Mouse (Mus musculus): ENCODE results near the gene Atxn7l3.

Gene Atxn7l3

DNA sequence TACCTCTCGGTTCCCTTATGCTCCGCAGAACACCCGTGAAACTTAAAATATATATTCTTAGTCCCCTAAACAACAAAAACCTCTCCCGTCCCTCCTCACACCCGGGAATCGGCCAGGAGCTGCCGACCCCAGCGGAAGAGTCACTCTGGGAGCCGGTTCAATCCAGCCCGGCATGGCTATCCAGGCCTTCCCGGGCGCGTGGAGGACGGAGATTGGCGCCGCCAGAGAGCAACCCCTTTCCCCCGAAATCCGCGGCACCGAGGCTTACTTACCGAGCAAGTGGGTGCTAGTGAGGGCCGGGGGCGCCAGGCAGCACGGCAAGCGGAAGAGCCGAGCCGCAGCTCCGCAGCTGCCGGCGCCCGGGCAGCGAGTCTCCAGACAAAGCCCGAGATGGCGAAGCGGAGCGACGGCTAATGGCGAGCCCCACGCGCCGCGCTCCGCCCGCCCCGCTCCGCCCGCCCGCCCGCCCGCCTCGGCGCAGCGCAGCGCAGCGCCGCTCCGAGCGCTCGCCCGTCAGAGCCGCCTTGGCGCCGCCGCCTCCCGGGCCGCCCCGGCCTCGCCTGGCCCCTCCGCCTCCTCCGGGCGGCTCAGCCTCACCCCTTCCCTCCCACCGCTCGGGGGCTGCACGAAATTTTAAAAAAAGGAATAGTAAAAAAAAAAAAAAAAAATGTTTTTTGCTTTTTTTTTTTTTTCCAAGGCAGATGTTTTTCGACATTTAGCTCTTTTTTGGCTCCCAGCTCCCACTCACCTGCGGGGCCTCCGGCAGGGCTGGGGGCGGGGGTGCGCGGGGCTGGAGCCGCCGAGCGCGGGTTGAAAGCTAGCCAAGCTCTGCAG, 22.4 kb upstream of the Atxn7l3 start:
- peak; percentile 70 for DNase-seq

DNA sequence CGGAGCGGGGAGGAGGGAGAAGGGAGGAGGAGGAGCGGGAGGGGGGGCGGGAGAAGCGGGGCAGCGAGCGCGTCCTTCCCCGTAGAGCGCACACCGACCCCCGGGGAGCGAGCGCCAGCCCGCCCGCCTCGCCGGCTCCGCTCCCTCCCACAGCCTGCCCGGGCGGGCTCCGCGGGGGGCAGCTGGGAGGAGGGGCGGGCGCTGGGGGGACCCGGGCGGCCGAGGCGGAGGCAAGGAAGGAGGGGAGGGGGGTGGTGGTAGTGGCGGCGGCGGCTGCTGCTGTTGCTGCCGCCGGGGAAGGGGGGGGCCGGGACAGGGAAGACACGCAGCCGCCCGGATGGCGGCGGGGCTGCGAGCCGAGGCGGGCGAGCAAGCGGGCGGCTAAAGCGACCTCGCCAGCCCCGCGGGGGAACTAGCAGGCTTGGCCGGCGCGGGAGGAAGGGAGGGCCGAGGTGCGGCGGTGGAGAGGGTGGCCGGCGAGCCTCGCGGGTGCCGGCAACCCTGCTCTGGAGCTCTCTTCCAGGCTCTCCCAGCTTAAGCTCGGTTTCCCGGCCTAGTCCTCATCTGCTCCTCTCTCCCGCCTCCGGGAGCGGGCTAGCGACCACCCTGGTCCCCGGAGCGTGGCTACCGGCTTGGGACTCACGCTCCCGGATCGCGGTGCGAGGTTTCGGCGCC, 21.6 kb upstream of the Atxn7l3 start:
- peak; percentile 86 for DNase-seq

DNA sequence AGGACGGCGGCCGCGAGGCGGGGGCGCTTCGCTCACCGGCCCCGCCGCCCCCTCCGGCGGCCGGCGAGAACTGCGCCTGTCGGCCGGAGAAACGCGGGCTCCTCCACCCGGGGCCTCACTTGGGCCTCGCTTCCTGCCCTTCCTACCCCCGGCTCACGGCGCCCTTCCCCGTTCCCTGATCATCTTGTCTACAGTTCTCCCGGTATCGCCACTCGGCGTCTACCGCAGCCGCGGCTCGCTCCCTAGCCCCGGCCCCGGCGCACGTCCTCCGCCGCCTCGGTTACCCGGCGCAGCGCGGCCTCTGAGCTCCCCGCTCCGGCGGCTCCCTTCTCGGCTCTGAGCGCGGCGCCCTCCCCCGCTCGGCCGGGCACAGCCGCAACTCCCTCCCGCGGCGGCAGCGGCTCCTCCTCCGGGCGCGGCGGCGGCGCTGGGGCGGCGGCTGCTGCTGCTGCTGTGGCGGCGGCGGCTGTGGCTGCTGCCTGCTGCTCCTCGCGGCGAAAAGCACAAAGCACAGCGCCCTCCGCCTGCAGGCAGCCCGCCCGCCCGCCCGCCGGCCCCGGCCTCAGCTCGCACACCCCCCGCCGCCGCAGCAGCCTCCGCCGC, 21.0 kb upstream of the Atxn7l3 start:
- DNase-seq = peak; percentile 81

DNA sequence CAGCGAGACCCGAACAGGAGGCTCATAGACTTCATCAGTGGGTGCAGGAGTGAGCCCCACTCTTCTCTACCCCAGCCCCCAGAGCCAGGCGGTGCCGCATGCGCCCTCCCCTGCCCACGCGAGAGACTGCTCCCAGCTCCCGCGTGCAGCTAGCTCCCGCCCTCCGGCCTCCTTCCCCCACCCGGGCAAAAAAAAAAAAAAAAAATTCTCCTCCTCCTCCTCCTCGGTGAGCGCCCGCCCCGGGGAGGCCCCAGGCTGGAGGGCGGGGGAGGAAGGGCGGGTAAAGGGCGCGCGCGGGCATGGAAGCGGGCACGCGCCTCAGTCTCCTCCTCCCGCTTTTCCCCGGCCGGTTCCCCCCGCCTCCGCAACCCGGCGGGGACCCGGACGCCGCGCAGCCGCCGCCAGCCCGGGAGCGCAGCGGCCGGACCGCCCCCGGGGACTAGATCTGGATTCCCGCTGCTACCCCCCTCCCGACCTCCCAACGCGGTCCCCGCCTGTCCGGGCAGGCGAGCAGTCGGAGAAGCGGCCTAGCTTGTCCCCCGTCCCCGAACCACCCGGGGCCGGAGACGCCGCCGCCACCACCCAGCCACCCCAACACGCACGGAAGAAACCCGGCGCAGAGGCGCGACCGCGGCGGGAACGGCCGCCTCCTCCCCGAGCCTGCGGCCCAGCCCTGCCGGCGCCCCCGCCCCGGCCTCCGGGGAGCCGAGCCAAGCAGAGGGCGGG, 20.3 kb upstream of the Atxn7l3 start:
- DNase-seq = peak; percentile 94

DNA sequence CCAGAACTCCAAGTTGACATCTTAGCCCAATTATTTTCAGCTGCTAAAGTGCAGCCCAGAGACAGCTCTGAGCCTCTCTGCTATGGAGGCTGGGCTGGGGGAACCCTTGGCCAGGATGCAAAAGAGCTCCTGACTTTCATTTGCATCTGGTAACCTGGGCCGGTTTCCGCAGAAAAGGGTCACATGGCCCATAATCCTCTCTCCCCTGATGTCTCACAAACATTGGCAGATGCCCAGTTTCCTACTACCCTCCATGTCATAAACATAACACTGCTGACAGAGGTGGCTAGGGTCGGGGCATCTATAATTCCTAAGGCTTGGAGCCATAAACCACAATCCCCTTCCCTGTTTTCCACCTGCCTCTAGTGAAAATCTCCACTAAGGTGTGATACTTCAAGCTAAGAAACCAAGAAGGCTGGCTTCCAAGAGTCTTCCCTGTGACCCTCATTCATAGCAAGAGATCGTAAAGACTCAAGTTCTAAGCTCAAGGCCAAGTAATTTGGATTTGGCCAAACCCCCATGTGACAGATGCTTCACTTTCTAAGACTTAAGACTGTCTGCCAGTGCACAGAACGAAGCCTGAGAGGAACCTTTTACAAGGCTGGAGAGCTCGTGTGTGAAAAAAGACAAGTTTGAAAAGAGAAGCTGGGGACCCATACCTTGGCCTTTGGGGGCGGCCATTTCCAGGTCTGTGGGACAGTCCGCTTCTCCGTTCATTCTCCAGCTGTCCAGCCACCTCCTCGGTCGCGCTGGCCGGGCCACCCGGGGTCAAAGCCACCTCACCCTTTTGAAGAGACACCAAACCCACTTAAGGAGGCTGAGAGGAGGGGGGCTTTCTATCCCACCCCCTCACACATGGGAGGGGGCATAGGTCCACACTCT, 19.5 kb upstream of the Atxn7l3 start:
- peak; percentile 30 for DNase-seq

DNA sequence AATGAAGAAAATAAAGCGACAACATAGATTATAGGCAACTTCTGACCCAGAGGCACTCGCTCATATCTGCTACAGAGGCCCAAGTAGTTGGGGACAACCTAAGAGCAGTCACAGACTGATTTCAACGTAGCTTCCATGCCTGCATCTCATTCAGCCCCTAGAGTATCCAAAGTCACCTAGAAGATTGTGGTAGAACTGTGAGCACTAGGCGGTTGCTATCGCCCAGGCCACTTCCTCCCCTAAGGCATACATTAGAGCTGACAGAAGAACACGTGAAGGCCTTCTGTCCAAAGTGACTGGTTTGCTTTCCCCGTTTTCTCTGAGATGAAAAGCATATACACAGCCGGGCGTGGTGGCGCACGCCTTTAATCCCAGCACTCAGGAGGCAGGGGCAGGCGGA, 17.9 kb upstream of the Atxn7l3 start:
- DNase-seq = no peak

DNA sequence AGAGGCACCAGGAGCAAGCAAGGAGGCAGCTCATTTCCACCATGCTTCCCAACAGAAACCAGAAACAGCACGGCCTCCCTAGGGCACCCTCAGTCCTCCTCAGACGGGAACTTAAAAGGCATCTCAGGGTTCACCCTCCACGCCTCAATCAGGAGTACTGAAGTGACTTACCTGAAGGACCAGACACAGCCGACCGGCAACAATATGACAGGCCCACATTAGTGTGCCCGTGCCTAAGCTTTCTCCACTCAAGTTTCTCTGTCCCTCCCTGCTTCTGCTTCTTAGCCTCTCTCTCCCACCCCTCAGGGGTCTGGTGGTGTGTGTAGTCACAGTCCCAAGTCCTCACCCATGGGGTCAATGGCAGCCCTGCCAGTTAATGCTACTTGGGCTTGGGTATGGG, 16.2 kb upstream of the Atxn7l3 start:
- DNase-seq = no peak

DNA sequence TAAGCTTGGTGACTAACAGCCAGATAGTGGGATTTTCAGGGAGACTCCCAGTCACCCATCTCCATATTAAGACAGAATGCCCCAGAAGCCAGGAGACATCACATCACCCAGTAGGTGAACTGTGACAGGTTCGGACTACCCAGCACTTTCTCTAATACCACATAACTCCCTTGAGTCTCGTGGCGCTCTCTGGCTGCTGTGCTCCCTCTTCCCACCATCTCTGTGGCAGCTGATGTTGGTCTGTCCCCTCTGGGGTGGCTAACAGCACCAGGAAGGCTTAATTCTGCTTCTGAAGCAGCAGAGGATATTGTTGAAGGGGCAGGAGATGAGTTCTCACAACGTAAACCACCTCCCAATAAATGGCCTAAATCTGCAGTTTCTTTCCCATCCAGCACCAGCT, 15.5 kb upstream of the Atxn7l3 start:
- no peak for DNase-seq

DNA sequence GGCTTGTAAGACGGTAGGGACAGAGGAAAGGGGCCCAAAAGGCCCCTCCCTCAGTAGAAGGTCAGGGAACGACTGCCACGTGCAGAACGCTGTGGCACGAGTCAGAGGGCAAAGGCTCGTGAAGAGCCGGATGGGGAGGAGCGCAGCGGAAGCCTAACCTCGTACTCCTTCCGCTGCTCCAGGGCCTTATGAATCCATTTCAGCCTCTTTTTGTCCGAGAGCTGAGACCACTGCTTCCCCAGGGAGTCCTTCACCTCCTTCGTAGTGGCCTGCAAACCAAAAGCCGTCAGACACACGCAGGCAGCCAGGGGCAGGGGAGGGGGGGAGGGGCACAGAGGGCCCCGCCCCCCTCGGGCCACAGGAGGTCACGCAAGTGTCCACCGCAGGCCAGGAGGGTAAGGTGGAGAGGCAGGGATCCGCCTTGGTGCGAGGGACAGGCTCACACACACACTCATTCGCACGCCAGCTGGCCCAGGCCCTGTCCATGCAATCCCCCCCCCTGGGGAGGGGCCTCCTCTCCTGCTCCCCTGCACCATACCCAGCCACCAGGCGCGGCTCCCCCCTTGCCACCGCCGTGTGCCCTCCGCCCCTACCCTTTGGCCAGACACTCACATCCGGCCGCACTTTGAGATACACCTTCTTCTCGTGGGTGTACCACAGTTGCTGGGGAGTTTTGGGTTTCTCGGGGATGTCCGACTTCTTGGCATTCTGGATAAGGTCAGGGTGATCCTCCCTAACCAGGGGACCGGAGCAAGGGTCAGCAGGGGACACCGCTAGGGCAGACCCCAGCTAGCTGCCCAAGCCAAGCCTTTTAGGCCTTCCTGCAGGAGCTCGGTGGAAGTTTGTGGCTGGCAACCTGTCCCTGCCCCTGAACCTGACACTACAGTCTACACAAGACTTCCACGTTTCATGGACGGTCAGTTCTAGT, 14.6 kb upstream of the Atxn7l3 start:
- DNase-seq = peak; percentile 35

DNA sequence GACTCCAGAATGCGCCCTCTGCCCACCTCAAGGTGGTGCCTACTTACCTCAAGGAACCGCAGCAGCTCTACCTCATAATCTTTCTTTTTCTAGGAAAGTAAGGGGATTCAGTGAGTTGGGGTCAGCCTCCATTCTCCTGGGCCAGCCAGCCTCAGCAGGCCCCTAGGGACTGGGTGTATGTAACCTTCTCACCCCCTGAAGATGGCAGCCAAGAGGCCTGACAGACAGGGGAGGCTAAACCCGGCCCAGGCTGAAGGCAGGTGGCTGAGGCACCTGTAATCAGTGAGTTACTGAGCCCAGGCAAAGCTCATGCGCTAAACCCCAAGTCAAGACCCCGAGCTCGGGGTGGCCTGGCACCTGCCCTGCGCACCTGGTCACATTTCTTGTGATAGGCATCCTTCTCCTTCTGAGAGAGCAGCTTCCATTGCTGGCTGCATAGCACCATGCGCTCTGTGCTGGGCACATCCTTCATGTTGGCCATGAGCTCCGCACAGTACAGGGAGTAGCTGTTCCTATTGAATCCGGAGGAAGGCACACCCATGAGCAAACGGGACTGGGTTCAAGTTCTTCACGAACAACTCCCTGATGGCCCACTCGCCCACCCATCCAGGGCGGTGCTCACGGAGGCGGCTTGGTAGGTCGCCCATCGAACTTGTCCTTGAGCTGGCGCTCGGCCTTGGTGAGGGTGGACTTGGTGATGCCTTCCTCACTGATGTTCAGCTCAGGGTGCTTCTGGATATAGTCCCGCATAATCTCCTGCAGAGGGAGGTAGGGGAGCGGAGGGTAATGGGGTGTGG, 13.6 kb upstream of the Atxn7l3 start:
- no peak for DNase-seq

DNA sequence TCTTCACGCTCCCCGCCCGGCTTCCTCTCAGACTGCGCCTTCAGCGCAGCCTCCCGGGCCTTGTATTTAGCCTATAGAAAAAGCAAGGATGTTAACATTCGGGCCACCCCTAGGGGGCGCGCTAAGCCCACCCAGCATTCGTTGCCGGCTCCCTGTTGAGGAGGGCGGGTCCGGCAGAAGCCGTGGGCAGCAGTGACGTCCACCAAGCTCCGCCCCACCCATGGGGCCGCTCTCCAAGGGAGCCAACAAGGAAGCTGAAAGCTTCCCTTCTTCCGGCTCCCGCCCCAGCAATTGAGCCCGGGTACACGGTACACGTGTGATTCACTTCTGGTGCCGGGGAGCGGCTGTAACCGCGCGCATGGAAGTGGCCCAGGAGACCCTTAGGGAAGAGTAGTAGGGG, 12.5 kb upstream of the Atxn7l3 start:
- DNase-seq = peak; percentile 98

DNA sequence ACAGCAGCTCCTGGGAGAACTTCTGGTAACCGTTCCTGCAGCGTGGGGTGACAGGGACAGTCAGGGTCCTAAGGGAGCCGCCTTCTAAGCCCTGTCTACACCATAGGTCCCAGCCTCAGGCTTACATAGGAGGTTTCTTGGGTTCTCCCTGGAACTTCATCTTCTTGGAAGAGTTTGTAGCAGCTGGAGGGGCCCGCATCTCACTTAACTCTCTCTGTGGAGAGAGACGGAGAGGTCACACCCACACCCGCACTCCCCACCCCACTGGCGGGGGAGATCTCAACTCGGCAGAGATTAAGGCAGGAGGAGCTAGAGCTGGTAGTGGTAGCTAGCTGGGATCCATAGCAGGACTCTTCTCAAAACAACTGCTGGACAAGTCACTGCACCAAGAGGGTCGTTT, 11.7 kb upstream of the Atxn7l3 start:
- no peak for DNase-seq

DNA sequence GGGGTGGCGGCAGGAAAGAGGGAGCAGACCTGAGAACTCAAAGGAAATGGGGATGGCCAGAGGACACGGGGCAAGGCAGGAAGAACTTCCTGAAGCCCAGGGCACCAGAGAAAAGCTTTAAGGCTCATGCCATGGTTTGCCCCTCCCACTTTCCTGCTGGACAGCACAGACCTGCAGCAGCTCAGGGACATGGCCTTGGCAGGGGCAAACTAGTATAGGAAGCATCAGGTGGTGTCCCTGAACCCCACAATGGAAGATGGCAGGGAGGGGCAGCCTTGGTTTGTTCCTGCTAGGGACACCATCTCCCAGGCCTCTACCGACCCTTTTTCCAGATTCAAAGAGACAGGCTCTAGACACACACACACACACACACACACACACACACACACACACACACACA, 8.9 kb upstream of the Atxn7l3 start:
- DNase-seq = no peak

DNA sequence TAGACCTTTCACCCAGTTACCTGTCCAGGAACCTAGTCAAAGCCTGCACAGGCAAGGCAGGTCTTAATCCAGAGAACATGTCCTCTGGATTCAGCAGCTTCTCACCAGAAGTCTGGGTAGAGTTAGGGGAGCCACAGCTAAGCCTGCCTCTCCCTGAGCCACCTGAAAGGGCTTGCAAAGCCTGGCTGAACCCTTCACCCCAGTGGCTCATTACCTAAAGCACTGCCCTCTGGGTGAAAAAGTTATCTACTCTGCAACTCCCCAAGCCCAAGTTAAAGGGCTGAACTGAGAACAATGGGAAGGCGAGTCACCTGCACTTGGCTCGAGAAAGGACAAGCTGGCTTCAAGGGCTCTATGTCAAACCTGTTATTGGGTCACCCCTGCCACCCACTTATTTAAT, 7.7 kb upstream of the Atxn7l3 start:
- DNase-seq = no peak

DNA sequence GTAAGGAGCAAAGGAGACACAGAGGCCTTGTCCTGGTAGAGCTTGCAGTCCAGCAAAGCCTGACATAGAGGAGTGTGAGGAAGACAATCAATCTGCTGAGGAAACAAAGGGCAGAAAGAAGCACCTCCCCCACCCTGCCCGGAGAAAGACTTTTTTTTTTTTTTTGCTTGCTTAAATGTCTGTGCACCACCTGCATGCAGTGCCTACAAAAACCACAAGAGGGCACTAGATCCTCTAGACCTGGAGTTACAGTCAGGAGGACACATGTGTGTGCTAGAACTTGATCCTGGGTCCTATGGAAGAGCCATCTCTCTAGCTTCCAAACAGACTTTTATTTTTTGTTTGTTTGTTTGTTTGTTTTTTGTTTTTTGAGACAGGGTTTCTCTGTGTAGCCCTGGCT, 3.4 kb upstream of the Atxn7l3 start:
- peak; percentile 66 for DNase-seq

DNA sequence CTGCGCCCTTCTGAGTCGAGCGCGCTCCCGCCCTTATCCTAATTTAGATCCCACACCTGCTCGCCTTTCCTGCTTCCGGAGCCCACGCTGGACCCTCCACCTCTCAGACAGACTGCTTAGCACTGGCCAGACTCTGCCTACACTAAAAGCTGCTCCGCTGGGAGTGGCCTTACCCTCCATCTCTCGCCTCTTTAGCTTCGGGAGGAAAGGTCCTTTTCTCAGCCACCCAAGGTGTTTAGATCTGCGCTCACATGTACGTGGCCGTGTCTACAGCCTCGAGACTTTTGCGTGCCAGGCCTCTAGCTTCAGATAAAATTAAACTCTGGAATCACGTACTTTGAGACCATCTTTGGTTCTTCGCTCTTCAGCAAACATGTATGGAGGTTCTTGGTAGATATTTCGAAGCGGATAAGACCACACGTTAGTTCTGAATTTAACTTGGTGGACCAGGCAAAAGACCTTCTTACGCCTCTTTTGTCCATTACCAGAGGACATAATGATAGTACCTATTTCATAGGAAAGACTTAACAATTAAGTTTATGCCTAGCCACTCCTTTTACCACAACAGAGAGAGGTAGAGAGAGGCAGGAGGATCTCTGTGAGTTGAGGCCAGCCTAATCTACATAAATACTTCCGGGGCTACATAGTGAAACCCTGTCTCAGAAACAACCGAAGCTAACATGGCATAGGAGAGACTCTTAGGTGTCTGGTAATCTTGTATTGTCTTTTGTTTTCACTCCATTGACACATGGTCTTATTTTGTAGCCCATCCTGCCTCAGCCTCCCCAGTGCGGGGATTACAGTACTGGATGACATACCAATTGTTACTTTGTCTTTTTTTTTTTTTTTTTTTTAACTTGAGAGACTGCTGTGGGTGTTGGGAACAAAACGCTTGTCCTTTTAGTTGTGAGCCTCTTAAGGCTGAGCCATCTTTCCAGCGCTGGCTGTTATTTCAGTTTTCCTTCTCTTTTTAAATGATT, 1.4 kb upstream of the Atxn7l3 start:
- DNase-seq = peak; percentile 56

DNA sequence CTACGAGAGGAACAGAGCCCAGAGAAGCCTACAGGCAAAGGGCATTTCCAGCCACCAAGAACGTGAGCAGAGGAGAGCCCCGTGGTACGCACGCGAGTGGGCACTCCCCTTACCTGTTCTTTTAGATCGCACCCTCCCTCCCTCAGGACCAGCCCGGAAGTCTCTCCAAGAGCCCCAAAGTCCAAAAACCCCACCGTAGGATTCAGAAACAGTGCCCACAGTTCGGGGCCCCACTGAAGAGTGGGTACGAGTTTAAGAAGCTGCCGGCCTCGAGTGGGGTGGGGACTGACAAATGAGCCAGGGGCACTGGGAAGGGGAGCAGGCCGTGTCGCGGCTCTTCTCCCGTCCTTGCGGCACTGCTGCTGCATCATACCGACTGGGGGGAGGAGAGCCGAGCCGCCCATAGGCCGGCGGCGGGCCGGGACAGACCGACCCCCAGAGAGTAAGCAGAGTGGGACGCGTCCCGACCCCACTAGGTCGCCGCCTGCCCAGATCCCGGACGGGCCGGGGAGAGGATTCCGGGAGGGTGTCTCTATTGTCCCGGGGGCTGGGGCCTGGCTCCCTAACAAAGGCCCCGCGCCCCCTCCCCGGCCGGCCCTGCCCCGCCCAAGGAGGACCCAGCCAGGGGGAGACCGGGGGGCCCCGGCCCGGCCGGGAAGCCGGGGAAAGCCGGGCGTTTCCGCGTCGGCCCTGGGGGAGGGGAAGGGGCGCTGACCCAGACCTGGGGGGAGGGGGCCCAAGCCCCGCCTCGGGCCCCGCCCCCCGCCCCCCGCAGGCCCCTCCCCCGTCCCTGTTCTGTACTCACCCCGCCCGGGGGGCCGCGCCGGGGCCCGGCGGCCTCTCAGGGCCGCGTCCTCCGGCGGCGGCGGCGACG, 596 bp downstream of the Atxn7l3 start:
- DNase-seq = peak; percentile 91

All from embryo, embryonic 11 days (tissue).